Mouse (Mus musculus) heart, postnatal 4 days (tissue): ENCODE measurements at regions not wholly inside any gene's neighbourhood (a gene's known extent, or its start where the extent isn't known, plus 50 kb on each side); places are given as distances from the start of the nearest gene placed in this dataset.

Experiments used
- DNase-seq: peaks from one replicate; pipeline ENCODE4 v3.0.0; 2021

DNA sequence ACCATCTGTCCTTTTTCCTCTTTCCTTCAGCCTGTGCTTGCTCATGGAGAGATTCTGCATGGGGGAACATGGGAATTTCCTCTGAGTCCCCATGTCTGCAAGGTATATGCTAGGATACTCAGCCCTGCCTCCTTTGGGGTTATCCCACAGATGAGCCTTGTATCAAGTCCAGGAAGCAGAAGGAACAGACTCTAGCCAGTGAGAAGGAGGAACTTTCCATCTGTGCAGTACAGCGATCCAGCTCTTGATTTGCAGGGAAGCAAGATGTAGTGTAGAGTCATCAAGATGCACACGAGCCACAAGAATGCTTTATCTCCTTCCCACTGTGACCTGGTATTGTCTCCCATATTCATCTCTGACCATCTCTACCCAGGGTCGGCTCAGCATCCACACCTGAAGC lies 84.5 kb downstream of the Gadd45g start:
- DNase-seq, result no peak

GRCm38 (mm10) chr13:51935827-51936226 lies 89.3 kb downstream of the Gadd45g start:
- no peak for DNase-seq

GRCm38 (mm10) chr13:51936441-51936840 lies 90.0 kb downstream of the Gadd45g start:
- no peak for DNase-seq

DNA sequence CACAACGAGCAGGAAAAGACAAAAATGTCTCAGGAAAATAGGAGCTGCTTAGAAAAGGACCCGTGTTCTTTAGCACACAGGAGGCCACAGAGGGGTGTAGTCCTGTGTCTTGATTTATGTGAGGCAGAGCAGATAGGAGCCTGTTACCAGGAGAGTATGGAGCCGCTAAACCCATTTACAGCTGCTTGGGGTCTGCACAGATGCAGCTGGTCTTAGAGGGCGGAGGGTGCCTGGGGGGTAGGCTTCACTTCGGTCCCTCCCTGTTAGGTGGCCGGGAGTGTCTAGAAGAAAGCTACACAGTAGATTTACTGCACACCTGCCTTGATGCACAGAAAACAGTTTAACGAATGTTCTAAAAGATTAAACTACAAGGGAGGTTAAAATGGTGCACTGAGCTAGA lies 91.4 kb downstream of the Gadd45g start:
- no peak for DNase-seq

- no peak for DNase-seq
These were observed 92.8 kb downstream of the Gadd45g start for GRCm38 (mm10) chr13:51939262-51939661.

- no peak for DNase-seq
These were observed 93.2 kb downstream of the Gadd45g start for GRCm38 (mm10) chr13:51939715-51940114.

GRCm38 (mm10) chr13:51946171-51946570 lies 99.7 kb downstream of the Gadd45g start:
- DNase-seq, result peak; percentile 69

DNA sequence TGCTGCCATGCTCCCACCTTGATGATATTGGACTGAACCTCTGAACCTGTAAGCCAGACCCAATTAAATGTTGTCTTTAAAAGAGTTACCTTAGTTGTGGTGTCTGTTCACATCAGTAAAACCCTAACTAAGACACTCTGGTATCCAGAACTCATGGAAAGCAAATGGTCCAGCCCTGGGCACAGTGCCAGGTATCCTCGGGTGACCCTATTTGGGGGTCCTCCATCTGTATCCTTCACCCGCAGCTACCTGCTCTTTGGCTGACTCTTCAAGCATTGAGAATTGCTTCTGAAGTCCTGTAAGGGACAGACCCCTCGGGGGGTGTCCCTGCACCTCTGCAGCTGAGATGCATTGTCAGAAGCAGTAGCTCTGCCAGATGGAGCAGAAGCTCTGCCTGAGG lies 102.4 kb downstream of the Gadd45g start:
- DNase-seq, result no peak

- no peak for DNase-seq
These were observed 105.1 kb downstream of the Gadd45g start for GRCm38 (mm10) chr13:51951506-51952038.

GRCm38 (mm10) chr13:51953084-51953483 lies 106.6 kb downstream of the Gadd45g start:
- no peak for DNase-seq

GRCm38 (mm10) chr13:51953569-51953968 lies 107.1 kb downstream of the Gadd45g start:
- no peak for DNase-seq

DNA sequence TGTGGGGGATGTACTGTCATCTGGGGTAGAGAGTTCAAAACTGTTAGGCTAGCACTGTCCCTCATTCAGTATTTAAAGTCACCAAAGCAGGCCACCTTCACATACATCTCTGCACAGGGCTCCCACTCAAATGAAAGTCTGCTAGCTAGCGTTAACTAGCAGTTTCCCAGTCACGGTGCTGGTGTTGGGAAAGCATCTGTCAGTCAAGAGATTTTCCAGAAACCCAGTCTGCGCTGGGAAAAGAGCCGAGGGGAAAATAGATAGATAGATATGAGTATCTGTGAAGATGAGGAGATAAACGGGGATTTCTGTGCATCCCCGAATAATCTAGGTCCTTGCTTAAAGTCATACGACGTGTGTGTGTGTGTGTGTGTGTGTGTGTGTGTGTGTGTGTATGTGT lies 110.6 kb downstream of the Gadd45g start:
- DNase-seq, result no peak

- DNase-seq, result no peak
These were observed 113.1 kb downstream of the Gadd45g start for GRCm38 (mm10) chr13:51959591-51959990.

DNA sequence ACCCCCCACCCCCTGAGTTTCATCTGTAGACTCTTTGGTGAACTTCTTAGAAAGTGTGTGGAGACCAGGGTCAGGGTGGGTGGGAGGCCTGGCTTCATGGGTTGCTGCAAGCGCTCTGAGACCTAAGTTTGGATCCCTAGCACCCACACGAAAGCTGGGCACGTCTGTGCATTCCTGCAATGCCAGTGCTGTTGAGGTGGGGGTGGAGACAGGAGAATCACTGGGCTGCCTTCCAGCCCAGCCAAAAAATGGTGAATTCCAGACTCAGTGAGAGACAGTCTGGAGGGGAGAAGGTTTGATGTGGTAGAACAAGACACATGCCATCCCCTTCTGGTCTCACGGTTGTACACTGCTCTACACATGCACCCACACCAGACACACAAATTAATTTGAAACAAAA lies 113.8 kb downstream of the Gadd45g start:
- DNase-seq, result no peak

DNA sequence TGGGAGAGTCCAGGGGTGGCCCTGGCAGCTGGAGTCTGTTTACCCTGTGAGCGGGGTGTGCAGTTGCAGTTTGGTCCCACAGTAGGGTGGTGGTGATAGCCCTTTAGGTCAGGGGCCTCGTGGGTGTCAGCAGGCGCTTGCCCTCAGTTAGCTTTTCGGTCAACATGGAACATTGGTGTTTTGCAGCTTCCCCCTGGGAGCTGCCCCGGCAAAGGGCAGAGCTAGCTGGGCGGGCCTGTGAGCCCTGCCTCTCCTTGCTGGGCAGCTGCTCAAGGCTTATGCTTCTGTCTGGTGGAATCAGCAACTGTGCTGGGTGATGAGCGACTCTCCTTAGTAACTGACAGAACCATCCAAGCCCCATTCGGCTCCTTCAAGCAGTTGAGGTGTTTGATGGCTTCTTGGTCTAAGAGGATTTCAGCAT lies 115.7 kb downstream of the Gadd45g start:
- DNase-seq, result no peak

DNA sequence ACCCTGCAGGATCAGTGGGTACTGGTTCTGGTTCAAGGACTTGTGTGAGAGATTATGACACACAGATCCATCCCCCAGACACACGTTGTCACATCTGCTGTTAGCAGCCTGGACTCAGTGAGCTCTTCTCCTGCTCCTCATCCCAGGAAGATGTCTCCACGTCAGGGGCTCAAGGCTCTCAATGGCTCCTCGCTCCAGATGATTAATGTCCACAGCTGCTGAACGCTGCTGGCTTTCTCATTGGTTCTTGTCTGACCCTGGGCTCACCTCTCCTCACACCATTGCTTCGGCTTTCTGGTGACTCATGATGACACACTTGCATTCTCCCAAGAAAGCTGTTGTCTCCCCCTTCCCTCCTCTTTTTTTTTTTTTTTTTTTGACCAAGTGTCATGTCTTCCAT lies 116.2 kb downstream of the Gadd45g start:
- DNase-seq, result no peak

GRCm38 (mm10) chr13:51963966-51964365 lies 117.5 kb downstream of the Gadd45g start:
- DNase-seq, result no peak

DNA sequence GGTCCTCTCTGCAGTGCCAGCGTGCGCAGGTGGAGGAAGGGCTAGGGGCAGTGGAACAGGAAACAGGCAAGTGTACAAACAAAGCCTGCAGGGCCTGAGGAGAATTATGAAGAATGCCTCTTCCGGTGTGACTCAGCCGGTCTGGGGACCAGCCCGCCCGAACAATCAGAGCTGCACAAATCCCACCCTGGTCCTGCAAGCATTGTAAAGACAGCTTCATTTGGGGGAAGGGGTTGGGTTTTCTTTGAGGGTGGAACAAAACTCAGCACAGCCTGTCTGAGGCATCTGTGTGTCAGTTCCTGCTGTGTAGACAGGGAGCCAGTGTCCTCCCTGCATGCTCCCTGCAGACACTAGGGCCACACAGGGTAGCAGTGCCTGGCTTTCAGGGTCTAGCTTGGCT lies 117.9 kb downstream of the Gadd45g start:
- peak; percentile 39 for DNase-seq

DNA sequence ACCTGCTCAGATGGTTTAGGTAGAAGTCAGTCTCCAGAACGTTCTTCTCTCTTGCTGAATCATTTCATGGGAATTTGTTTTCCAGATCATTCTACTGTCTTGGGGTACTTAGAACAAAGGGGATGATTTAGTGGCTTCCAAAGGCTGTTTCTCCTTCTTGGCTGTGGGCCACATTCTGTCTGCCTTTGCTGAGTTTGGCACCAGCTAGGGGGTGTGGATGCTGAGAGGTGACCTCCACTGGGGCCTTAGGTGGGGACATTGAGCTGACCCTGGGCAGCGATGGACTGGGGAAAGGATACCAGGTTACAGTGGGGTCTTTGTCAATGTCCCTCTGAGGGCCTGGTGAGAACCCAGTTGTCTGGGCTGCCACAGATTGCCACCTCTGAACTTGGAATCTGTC lies 118.4 kb downstream of the Gadd45g start:
- DNase-seq, result no peak

GRCm38 (mm10) chr13:51968103-51968502 lies 121.6 kb downstream of the Gadd45g start:
- DNase-seq, result no peak

GRCm38 (mm10) chr13:51968796-51969195 lies 122.3 kb downstream of the Gadd45g start:
- no peak for DNase-seq

DNA sequence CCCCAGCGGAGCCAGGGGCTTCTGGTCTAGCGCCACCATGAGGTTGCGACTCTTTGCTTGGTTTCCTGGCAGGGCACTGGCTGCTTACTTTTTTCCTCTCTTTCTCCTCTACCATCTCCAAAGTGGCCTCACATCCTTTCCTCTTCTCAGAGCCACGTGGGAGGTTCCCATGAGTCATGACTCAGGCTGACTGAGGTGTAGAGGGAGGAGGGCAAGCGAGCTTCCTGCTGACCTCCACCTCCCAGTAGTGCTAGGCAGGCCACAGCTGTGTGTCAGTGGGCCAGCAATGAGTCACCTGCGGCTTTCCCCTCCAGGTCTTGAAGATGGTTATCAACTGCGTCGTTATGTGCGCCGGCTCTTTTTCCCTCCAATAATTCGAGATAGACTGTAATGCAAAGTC lies 123.6 kb downstream of the Gadd45g start:
- DNase-seq, result no peak

DNA sequence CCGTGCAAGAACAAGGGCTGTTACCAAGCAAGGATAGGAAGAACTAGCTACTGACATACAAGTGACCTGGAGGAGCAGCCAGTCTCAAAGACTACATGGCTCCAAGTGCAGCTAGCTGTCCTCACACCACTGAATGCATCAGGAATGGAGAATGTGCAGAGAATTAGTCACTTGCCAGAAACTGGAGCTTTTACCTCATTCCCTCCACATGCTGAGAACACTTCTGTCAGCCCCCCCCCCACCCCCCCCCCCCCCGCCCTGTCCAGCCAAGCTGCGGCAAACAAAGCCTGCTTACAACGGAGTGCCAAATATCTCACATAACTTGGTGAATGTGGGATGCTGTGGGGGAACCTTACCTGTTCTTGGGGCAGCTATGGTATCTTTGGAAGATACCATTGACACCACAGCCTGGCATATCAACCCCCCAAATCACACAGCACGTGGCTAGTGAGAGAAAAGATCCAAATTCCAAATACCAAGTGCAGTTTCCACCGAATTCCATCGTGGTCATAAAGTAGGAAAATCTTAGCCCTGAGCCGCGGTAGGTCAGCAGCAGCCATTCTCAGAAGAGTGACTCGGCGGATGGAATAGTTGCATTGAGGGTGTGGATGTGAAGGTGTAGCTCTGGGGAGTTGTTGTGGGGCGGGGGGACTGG lies 126.3 kb downstream of the Gadd45g start:
- no peak for DNase-seq

- DNase-seq, result peak; percentile 34
These were observed 127.0 kb downstream of the Gadd45g start for GRCm38 (mm10) chr13:51973461-51973860.

DNA sequence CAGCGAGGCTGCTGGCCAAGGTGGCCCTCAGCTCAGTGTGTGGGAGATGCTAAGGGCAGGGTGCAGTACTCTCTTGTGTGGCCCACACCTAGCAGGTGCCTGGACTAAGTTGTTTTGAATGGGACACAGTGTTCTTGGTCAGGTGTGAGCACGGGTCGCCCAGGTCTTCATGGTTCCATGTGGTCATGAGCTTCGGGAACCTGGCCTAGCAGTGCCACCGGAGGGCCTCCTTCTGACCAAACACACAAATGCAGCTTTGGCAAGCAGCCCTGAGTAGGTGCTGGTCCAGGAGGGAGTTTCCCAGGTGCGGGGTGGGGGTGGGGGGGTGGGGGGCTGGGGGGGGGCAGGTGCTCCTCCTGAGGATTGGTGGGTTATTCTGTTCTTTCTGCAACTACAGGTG lies 127.6 kb downstream of the Gadd45g start:
- no peak for DNase-seq
